Mouse (Mus musculus): ENCODE results near the gene Qtrt1.

DNA sequence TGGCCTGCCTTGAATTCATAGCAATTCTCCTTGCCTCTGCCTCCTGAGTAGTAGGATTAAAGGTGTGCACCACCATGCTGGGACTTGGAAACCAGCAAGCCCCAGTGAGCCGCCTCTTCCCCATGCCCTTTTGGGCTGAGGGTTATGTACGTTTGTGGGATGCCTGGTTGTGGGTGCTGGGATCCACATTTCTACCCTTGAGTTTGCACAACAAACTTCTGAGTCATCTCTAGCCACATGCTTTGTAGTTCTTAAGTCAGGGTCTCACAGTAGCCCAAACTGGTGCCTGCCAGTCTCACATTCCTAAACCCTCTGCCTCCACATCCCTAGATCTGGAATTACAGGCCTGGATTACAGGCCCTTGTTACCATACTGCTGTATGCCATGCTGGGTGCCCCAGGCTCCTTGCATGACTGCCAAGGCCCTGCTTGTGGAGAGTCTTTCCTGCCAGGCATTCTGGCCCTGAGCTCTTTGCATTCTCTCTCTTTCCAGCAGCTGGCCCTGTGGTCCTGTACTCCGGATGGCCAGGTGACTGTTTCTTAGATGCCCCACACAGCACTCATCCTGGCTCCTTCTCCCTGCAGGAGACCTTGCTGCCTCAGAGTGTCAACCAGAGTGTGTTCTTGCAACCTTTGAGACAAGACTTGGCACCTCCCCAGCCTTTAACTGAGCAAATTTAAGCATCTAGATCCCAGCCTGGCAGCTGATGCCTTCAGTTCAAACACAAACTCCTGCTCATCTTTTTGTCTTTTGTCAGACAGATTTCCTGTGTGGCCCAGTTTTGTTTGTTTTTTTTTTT lies 52.3 kb downstream of the Qtrt1 start:
- TF ChIP-seq CTCF (IDR thresholded peaks at IDR 0.05; ENCODE audit: borderline replicate concordance, insufficient read depth, low read depth, low read length) = no peak
- TF ChIP-seq POLR2A (IDR thresholded peaks at IDR 0.05; ENCODE audit: borderline replicate concordance, insufficient read depth, low read length) = no peak
